ENCODE assay signal across 7 mouse cellular contexts in the genomic region with DNA sequence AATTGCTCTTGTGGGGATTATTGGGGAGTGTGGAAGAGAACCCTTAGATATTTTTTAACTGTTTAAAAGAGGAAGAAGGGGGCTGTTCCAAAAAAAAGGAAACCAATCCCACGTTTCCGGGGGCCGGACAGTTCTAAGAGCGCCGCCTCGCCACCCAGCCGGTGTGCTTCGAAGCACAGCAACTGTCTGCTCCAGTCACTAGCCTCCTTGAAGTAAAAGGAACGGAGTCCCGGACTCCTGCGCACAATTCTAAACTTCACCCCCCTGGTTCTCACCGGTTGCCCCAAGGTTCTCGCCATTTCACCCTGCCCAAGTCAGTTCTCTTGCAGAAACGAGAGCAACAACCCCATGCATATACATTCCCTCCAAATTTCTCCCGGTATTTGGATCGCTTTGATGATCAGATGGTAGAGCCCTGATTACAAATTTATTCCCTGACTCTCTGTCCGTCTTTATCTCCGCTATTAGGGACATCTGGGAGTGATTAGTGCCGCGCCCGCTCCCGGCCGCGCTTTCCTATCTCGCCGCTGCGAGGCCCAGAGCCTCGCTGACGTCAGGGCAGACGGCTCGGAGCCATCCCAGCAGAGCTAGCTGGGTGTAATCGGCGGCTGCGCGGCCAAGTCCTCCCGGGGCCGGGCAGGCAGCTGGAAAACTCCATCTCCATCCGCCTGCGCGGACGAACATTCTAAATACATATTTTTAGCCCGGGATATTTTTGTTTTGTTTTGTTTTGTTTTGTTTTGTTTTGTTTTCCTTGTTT. TPM values are rescaled to one million over a fixed set of nuclear protein-coding genes. Genes with fewer than 3 reads are reported as not detected.
DNase-seq lines count a peak whose midpoint lies in the region; ATAC-seq lines count a peak whose summit lies in the region.

No protein-coding gene starts in this region.

- H3K9ac ChIP-seq in embryonic facial prominence, embryonic 13.5 days: peak overlapping the region; percentile 75
- peak overlapping the region; percentile 99 for H3K9ac ChIP-seq in heart, embryonic 12.5 days
- H3K9ac ChIP-seq in limb, embryonic 11.5 days (ENCODE audit: low read length): peak overlapping the region; percentile 84
- H3K9ac ChIP-seq in midbrain, embryonic 15.5 days: no peak overlapping the region

- H3K27me3 ChIP-seq in embryonic facial prominence, embryonic 13.5 days: peaks cover 98% of the 10 kb centered on the region
- no peaks in the 10 kb centered on the region for H3K27me3 ChIP-seq in heart, embryonic 12.5 days (replicated peaks)
- H3K27me3 ChIP-seq in limb, embryonic 11.5 days (ENCODE audit: control insufficient read depth, insufficient read depth, low read length): peaks cover 26% of the 10 kb centered on the region
- peaks cover 86% of the 10 kb centered on the region for H3K27me3 ChIP-seq in midbrain, embryonic 15.5 days (replicated peaks)

- H3K4me1 ChIP-seq in embryonic facial prominence, embryonic 13.5 days: peaks cover 15% of the 10 kb centered on the region
- peaks cover 36% of the 10 kb centered on the region for H3K4me1 ChIP-seq in heart, embryonic 12.5 days (replicated peaks)
- peaks cover 9% of the 10 kb centered on the region; the same call in 1 of the 2 replicates for H3K4me1 ChIP-seq in limb, embryonic 11.5 days (ENCODE audit: control insufficient read depth, insufficient read depth, low read length)
- peaks cover 9% of the 10 kb centered on the region; the same call in 1 of the 2 replicates for H3K4me1 ChIP-seq in midbrain, embryonic 15.5 days

- H3K36me3 ChIP-seq in embryonic facial prominence, embryonic 13.5 days: no peaks in the 10 kb centered on the region
- peaks cover 35% of the 10 kb centered on the region for H3K36me3 ChIP-seq in heart, embryonic 12.5 days
- no peaks in the 10 kb centered on the region; the same call in 1 of the 2 replicates for H3K36me3 ChIP-seq in limb, embryonic 11.5 days (ENCODE audit: control insufficient read depth, insufficient read depth, low read length)
- no peaks in the 10 kb centered on the region for H3K36me3 ChIP-seq in midbrain, embryonic 15.5 days (replicated peaks)

- H3K4me2 ChIP-seq in embryonic facial prominence, embryonic 13.5 days: peak overlapping the region; percentile 54
- peak overlapping the region; percentile 94 for H3K4me2 ChIP-seq in heart, embryonic 12.5 days
- H3K4me2 ChIP-seq in limb, embryonic 11.5 days (ENCODE audit: low read depth, severe bottlenecking): peak overlapping the region; percentile 57
- H3K4me2 ChIP-seq in midbrain, embryonic 15.5 days: peak overlapping the region; percentile 12

- H3K9me3 ChIP-seq in embryonic facial prominence, embryonic 13.5 days: no peaks in the 10 kb centered on the region
- no peaks in the 10 kb centered on the region for H3K9me3 ChIP-seq in heart, embryonic 12.5 days (replicated peaks)
- no peaks in the 10 kb centered on the region for H3K9me3 ChIP-seq in limb, embryonic 11.5 days (ENCODE audit: control insufficient read depth, low read length)
- H3K9me3 ChIP-seq in midbrain, embryonic 15.5 days: no peaks in the 10 kb centered on the region

- peak; percentile 78 for DNase-seq in adrenal gland, postnatal 14 days
- DNase-seq in limb, embryonic 11.5 days (ENCODE audit: low spot score): peak; percentile 85
- no peak for DNase-seq in thymus, postnatal 4 days
- DNase-seq in frontal cortex, postnatal 25 days (ENCODE audit: low spot score in 2 of 2): no peak

- H3K4me3 ChIP-seq in embryonic facial prominence, embryonic 13.5 days: peak overlapping the region; percentile 54
- H3K4me3 ChIP-seq in heart, embryonic 12.5 days: peak overlapping the region; percentile 91
- H3K4me3 ChIP-seq in limb, embryonic 11.5 days (ENCODE audit: low read depth, low read length): peak overlapping the region; percentile 85
- peak overlapping the region; percentile 3; the same call in 1 of the 2 replicates for H3K4me3 ChIP-seq in midbrain, embryonic 15.5 days

- peak overlapping the region; percentile 77 for H3K27ac ChIP-seq in embryonic facial prominence, embryonic 13.5 days
- peak overlapping the region; percentile 97 for H3K27ac ChIP-seq in heart, embryonic 12.5 days (ENCODE audit: poor library complexity, severe bottlenecking)
- H3K27ac ChIP-seq in limb, embryonic 11.5 days (replicated peaks; ENCODE audit: low read depth, low read length): peak overlapping the region; percentile 88
- H3K27ac ChIP-seq in midbrain, embryonic 15.5 days: no peak overlapping the region

- under 1% methylated on average over 42 of the region's 42 CpGs for WGBS in embryonic facial prominence, embryonic 13.5 days
- under 1% methylated on average over 42 of the region's 42 CpGs for WGBS in heart, embryonic 12.5 days
- WGBS in limb, embryonic 11.5 days: under 1% methylated on average over 42 of the region's 42 CpGs
- WGBS in midbrain, embryonic 15.5 days: under 1% methylated on average over 42 of the region's 42 CpGs

- peak; percentile 75; the same call in 1 of the 2 replicates for ATAC-seq in embryonic facial prominence, embryonic 13.5 days (ENCODE audit: insufficient number of reproducible peaks, insufficient read depth, low FRiP score, low TSS enrichment, low read depth)
- peak; percentile 78 for ATAC-seq in heart, embryonic 12.5 days (ENCODE audit: insufficient number of reproducible peaks, low FRiP score)
- peak; percentile 78 for ATAC-seq in limb, embryonic 11.5 days (ENCODE audit: insufficient number of reproducible peaks, low FRiP score, low TSS enrichment, low read depth)
- ATAC-seq in midbrain, embryonic 15.5 days (replicated peaks): peak; percentile 75

RNA-seq across cellular contexts. Expression of a gene that starts 7.6 kb away (rescaled TPM):
- 35.6 and 40.2 TPM in 2 replicates for total RNA-seq in adrenal gland, postnatal 14 days (2021)
- polyA plus RNA-seq in embryonic facial prominence, embryonic 13.5 days (2015; fragmentation: Nextera tagmentation; extraction: Ambion mirVana): 2.8 and 8.3 TPM in 2 replicates
- polyA plus RNA-seq in heart, embryonic 12.5 days (2016; fragmentation: Nextera tagmentation; extraction: Ambion mirVana): 18.0 and 19.4 TPM in 2 replicates
- 27.3 and 30.3 TPM in 2 replicates for polyA plus RNA-seq in limb, embryonic 11.5 days (2014; fragmentation: Nextera tagmentation; extraction: Ambion mirVana)
- polyA plus RNA-seq in midbrain, embryonic 15.5 days (2015; fragmentation: Nextera tagmentation; extraction: Ambion mirVana): not detected in 2 replicates

Comparison
In these comparisons a context has a peak if more than half of its experiments do, and no peak if none do; other contexts are left out.
1. DNase-seq: peak in adrenal gland, postnatal 14 days (single experiment) and limb, embryonic 11.5 days (single experiment); none in thymus, postnatal 4 days (single experiment) and frontal cortex, postnatal 25 days (0 of 2).
2. H3K4me2 ChIP-seq: peak in every context shown above with its lines; median percentile 94 in heart, embryonic 12.5 days; 57 in limb, embryonic 11.5 days; 54 in embryonic facial prominence, embryonic 13.5 days; 12 in midbrain, embryonic 15.5 days.
3. H3K4me3 ChIP-seq: peak in every context shown above with its lines; median percentile 91 in heart, embryonic 12.5 days; 85 in limb, embryonic 11.5 days; 54 in embryonic facial prominence, embryonic 13.5 days; 3 in midbrain, embryonic 15.5 days.
4. Peak in every context shown above with its lines, with median percentiles within 50 percentile points of each other: ATAC-seq.